Mouse (Mus musculus) cerebellum, adult 2 months (tissue): ENCODE data around the gene Klhdc3.

ENCODE experiments used
- CTCF ChIP-seq: fragments of 200-500 bp; IDR thresholded peaks from 2 replicates; pipeline ENCODE4 v1.5.1; 2011; ENCODE audit warnings: low read depth, mild to moderate bottlenecking, control low read depth, low read length, moderate library complexity, borderline replicate concordance; ENCODE audit not compliant: insufficient read depth
- POLR2A ChIP-seq: fragments of 200-500 bp; IDR thresholded peaks from 2 replicates; pipeline ENCODE4 v1.6.1; 2011; ENCODE audit warnings: low read length, control low read depth, borderline replicate concordance; ENCODE audit not compliant: insufficient read depth

GRCm38 (mm10) chr17:46647279-46647678 lies 33.4 kb downstream of the Klhdc3 start:
- TF ChIP-seq CTCF (no peak), POLR2A (no peak)
